Mouse (Mus musculus) liver, embryonic 13.5 days (tissue): Measurements from ENCODE around the gene Glrx. TPM values are rescaled to one million over a fixed set of nuclear protein-coding genes. Genes with fewer than 3 reads are reported as not detected.

Experiments
- polyA plus RNA-seq: library from polyadenylated mRNA; unstranded; fragments of >200 nt; fragmentation: Nextera tagmentation; extraction: Ambion mirVana; gene quantifications from 2 replicates; pipeline ENCODE4 v1.2.1, GENCODE M21; 2015

Glrx gene
- polyA plus RNA-seq, 1 experiment from 2014 or later, result 32.2 TPM

Other genes with a start within 250 kb of the Glrx start
- 38.2 and 49.6 TPM in 2 replicates for gene Ell2, start 133.1 kb upstream of the Glrx start, polyA plus RNA-seq
- 3.9 and 4.6 TPM in 2 replicates for gene Rhobtb3, start 104.1 kb downstream of the Glrx start, polyA plus RNA-seq
- gene Spata9, start 127.3 kb downstream of the Glrx start, polyA plus RNA-seq, result 0.73 and 0.74 TPM in 2 replicates
- 241 and 244 TPM in 2 replicates for gene Rfesd, start 178.9 kb downstream of the Glrx start, polyA plus RNA-seq
- 5.6 and 5.9 TPM in 2 replicates for gene Gpr150, start 217.1 kb downstream of the Glrx start, polyA plus RNA-seq